Mouse (Mus musculus) MEL (cell line): Measurements from ENCODE around the gene Lpcat1. TPM values are rescaled to one million over a fixed set of nuclear protein-coding genes. Genes with fewer than 3 reads are reported as not detected.

Experiments used
- DNase-seq: peaks from one replicate; pipeline ENCODE4 v3.0.0; 2011; ENCODE audit warnings: low read depth, low spot score
- H3K27ac ChIP-seq: 2 replicates; pipeline ENCODE4 v1.5.1; 2012; ENCODE audit warnings: low read depth, mild to moderate bottlenecking, control low read depth, low read length, moderate library complexity; ENCODE audit not compliant: control insufficient read depth
- H3K27me3 ChIP-seq, 2 experiments: fragments of 150-350 bp in 1 of 2; sonication (generic) in 1 of 2; 2 replicates each; pipeline ENCODE4 v1.6.1; 2012; ENCODE audit warnings: low read length in 2 of 2, mild to moderate bottlenecking in 2 of 2, improper control_type of control experiment in 1 of 2, moderate library complexity in 1 of 2; ENCODE audit not compliant: insufficient read depth in 2 of 2, control insufficient read depth in 1 of 2
- H3K36me3 ChIP-seq, 2 experiments: 2 replicates each; pipeline ENCODE4 v1.6.1; 2012 to 2014; ENCODE audit warnings: low read length in 2 of 2, improper control_type of control experiment in 1 of 2, inconsistent platforms in 1 of 2, mild to moderate bottlenecking in 1 of 2; ENCODE audit not compliant: insufficient read depth in 2 of 2, control insufficient read depth in 1 of 2
- H3K4me1 ChIP-seq, 2 experiments: fragments of 150-350 bp in 1 of 2; sonication (generic) in 1 of 2; 2 replicates each; pipeline ENCODE4 v1.6.1; 2012; ENCODE audit warnings: low read length in 2 of 2, improper control_type of control experiment in 1 of 2, mild to moderate bottlenecking in 1 of 2; ENCODE audit not compliant: insufficient read depth in 2 of 2, control insufficient read depth in 1 of 2
- H3K4me3 ChIP-seq, 2 experiments: fragments of 150-350 bp in 1 of 2; sonication (generic) in 1 of 2; 2 replicates each; pipeline ENCODE4 v1.5.1; 2012; ENCODE audit warnings: low read depth in 2 of 2, low read length in 2 of 2, mild to moderate bottlenecking in 2 of 2, moderate library complexity in 2 of 2, control low read depth in 1 of 2, improper control_type of control experiment in 1 of 2; ENCODE audit not compliant: control insufficient read depth in 1 of 2, insufficient read depth in 1 of 2
- H3K79me2 ChIP-seq: 2 replicates; pipeline ENCODE4 v1.6.1; 2012; ENCODE audit warnings: mild to moderate bottlenecking, low read length, moderate library complexity; ENCODE audit not compliant: control insufficient read depth, poor library complexity, insufficient read depth
- H3K9ac ChIP-seq: 2 replicates; pipeline ENCODE4 v1.6.1; 2012; ENCODE audit warnings: low read depth, mild to moderate bottlenecking, control low read depth, low read length, moderate library complexity; ENCODE audit not compliant: control insufficient read depth, poor library complexity, severe bottlenecking
- H3K9me3 ChIP-seq: fragments of 150-350 bp; sonication (generic); replicated peaks from 2 replicates; pipeline ENCODE4 v1.6.1; 2012; ENCODE audit warnings: mild to moderate bottlenecking, low read length, improper control_type of control experiment, moderate library complexity; ENCODE audit not compliant: insufficient read depth
- CHD2 ChIP-seq: IDR thresholded peaks from 2 replicates; pipeline ENCODE4 v1.6.1; 2011; ENCODE audit warnings: low read length, improper control_type of control experiment
- CTCF ChIP-seq, 3 experiments: IDR thresholded peaks in 2 of 3; conservative IDR thresholded peaks in 1 of 3; 2 replicates each; pipeline ENCODE4 v1.5.1; 2011 to 2012; ENCODE audit warnings: low read length in 3 of 3, low read depth in 2 of 3, mild to moderate bottlenecking in 2 of 3, improper control_type of control experiment in 1 of 3, inconsistent platforms in 1 of 3, mixed read lengths in 1 of 3, moderate library complexity in 1 of 3; ENCODE audit not compliant: control insufficient read depth in 1 of 3, insufficient read depth in 1 of 3, poor library complexity in 1 of 3, severe bottlenecking in 1 of 3
- E2F4 ChIP-seq: IDR thresholded peaks from 2 replicates; pipeline ENCODE4 v1.6.1; 2011; ENCODE audit warnings: low read depth, low read length, improper control_type of control experiment, borderline replicate concordance
- ELF1 ChIP-seq: IDR thresholded peaks from 2 replicates; pipeline ENCODE4 v1.6.1; 2014; ENCODE audit warnings: low read depth, mild to moderate bottlenecking, inconsistent platforms, low read length, improper control_type of control experiment, moderate library complexity
- GABPA ChIP-seq: IDR thresholded peaks from 2 replicates; pipeline ENCODE4 v1.6.1; 2012; ENCODE audit warnings: low read depth, mild to moderate bottlenecking, inconsistent platforms, low read length, improper control_type of control experiment, moderate library complexity
- JUND ChIP-seq: IDR thresholded peaks from 2 replicates; pipeline ENCODE4 v1.6.1; 2011; ENCODE audit warnings: low read depth, mild to moderate bottlenecking, improper control_type of control experiment, low read length
- MAZ ChIP-seq: IDR thresholded peaks from 2 replicates; pipeline ENCODE4 v1.6.1; 2012; ENCODE audit warnings: low read depth, mild to moderate bottlenecking, inconsistent platforms, low read length, improper control_type of control experiment
- MEF2A ChIP-seq: IDR thresholded peaks from 2 replicates; pipeline ENCODE4 v1.6.1; 2014; ENCODE audit warnings: low read depth, mild to moderate bottlenecking, inconsistent platforms, low read length, improper control_type of control experiment; ENCODE audit not compliant: poor library complexity, insufficient replicate concordance, severe bottlenecking; ENCODE audit errors: extremely low read depth
- MYB ChIP-seq: IDR thresholded peaks from 2 replicates; pipeline ENCODE4 v1.6.1; 2011; ENCODE audit warnings: mild to moderate bottlenecking, low read depth, low read length, improper control_type of control experiment
- NELFE ChIP-seq: IDR thresholded peaks from 2 replicates; pipeline ENCODE4 v1.6.1; 2011; ENCODE audit warnings: low read depth, low read length, improper control_type of control experiment
- NRF1 ChIP-seq: IDR thresholded peaks from 2 replicates; pipeline ENCODE4 v1.6.1; 2014; ENCODE audit warnings: low read depth, mild to moderate bottlenecking, inconsistent platforms, low read length, improper control_type of control experiment, moderate library complexity; ENCODE audit not compliant: poor library complexity, insufficient read depth, severe bottlenecking
- POLR2A ChIP-seq, 2 experiments: IDR thresholded peaks; 2 replicates each; pipeline ENCODE4 v1.6.1; 2011 to 2012; ENCODE audit warnings: low read length in 2 of 2, mild to moderate bottlenecking in 2 of 2, control low read depth in 1 of 2, improper control_type of control experiment in 1 of 2, low read depth in 1 of 2, moderate library complexity in 1 of 2; ENCODE audit not compliant: control insufficient read depth in 1 of 2, insufficient read depth in 1 of 2, poor library complexity in 1 of 2
- POLR2AphosphoS2 ChIP-seq: IDR thresholded peaks from 2 replicates; pipeline ENCODE4 v1.6.1; 2011; ENCODE audit warnings: low read length, improper control_type of control experiment
- RAD21 ChIP-seq: IDR thresholded peaks from 2 replicates; pipeline ENCODE4 v1.6.1; 2011; ENCODE audit warnings: mild to moderate bottlenecking, low read depth, low read length, improper control_type of control experiment
- RCOR1 ChIP-seq: IDR thresholded peaks from 2 replicates; pipeline ENCODE4 v1.6.1; 2012; ENCODE audit warnings: low read depth, mild to moderate bottlenecking, inconsistent platforms, low read length, improper control_type of control experiment
- SMC3 ChIP-seq: IDR thresholded peaks from 2 replicates; pipeline ENCODE4 v1.6.1; 2011; ENCODE audit warnings: low read depth, low read length, improper control_type of control experiment
- TCF12 ChIP-seq: IDR thresholded peaks from 2 replicates; pipeline ENCODE4 v1.6.1; 2014; ENCODE audit warnings: low read depth, mild to moderate bottlenecking, inconsistent platforms, low read length, improper control_type of control experiment, moderate library complexity
- UBTF ChIP-seq: IDR thresholded peaks from 2 replicates; pipeline ENCODE4 v1.6.1; 2012; ENCODE audit warnings: low read depth, mild to moderate bottlenecking, inconsistent platforms, low read length, improper control_type of control experiment, moderate library complexity, borderline replicate concordance; ENCODE audit not compliant: insufficient read depth
- ZC3H11A ChIP-seq: IDR thresholded peaks from 2 replicates; pipeline ENCODE4 v1.6.1; 2012; ENCODE audit warnings: low read depth, mild to moderate bottlenecking, inconsistent platforms, low read length, improper control_type of control experiment
- ZNF384 ChIP-seq: IDR thresholded peaks from 2 replicates; pipeline ENCODE4 v1.6.1; 2012; ENCODE audit warnings: low read depth, mild to moderate bottlenecking, inconsistent platforms, low read length, improper control_type of control experiment
- polyA plus RNA-seq, 2 experiments: library from polyadenylated mRNA; stranded (reverse) in 1 of 2; unstranded in 1 of 2; fragments of >175 nt in 1 of 2; fragments of >200 nt in 1 of 2; gene quantifications; 2 replicates each; pipeline versions ENCODE4 v1.2.1 to v1.2.4; 2012; ENCODE audit warnings: low replicate concordance in 2 of 2, low read depth in 1 of 2; ENCODE audit not compliant: insufficient read length in 2 of 2, insufficient read depth in 1 of 2, missing spikeins in 1 of 2
- total RNA-seq: library from RNA; depleted of rRNA; stranded (reverse); fragments of 300-350 nt; gene quantifications from 2 replicates; pipeline ENCODE4 v1.2.3, GENCODE M21; 2012

The Lpcat1 gene
- total and polyA plus RNA-seq, 3 experiments = 31.5 to 38.8 TPM; not detected in 1

DNA sequence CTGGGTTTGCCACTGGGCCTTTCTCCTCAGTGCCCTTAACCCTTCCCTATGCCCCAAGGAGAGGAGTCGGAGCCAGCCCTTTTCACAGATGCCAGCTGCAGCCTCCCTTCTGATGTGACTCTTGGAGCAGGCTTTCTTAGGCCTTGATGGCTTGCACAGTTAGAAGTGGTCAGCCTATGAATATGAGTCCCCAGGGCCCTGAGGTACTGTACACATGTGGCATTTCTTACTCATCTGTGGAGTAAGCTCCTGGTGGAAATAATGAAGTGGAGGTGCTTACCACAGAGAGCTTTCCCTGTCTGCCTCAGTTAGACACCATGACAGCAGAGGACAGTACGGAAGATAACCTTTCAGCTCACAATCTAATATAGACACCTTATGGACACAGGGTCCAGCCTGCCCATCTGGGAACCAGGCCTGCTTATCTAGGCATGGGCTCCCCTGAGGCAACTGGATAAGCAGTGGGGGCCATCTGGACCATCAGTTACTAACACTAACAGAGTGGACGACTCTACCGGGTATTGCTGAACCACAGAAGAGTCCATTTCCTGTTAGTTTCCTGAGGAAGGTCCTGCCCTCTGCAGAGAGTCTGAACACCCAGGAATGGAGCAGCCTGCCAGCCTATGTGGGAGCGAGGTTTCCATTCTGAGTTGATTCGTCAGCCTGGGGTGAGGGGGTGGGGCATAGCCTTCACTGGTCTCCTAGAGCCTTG is 33.1 kb downstream of the Lpcat1 start:
- H3K9ac ChIP-seq = no peak overlapping the region
- no peak overlapping the region for H3K27ac ChIP-seq
- no peaks in the 10 kb centered on the region for H3K27me3 ChIP-seq
- H3K79me2 ChIP-seq = no peaks in the 10 kb centered on the region
- H3K36me3 ChIP-seq = peaks cover 4 to 7% of the 10 kb centered on the region in 2 experiments; a peak in 3 of 4 replicates
- no peak overlapping the region for H3K4me3 ChIP-seq
- DNase-seq = no peak
- no peaks in the 10 kb centered on the region for H3K9me3 ChIP-seq
- TF ChIP-seq RCOR1 (no peak), POLR2AphosphoS2 (no peak), TCF12 (no peak), MYB (no peak), MEF2A (no peak), E2F4 (no peak), POLR2A (IDR thresholded peaks at IDR 0.05; ENCODE audit: control insufficient read depth in 1 of 2, insufficient read depth in 1 of 2, low read depth in 1 of 2, low read length in 2 of 2, poor library complexity in 1 of 2) (no peak), NRF1 (no peak), GABPA (no peak), NELFE (no peak), UBTF (no peak), ELF1 (no peak), SMC3 (no peak), MAZ (no peak), CHD2 (no peak)
- H3K4me1 ChIP-seq = peaks cover 2 to 8% of the 10 kb centered on the region in 2 experiments; a peak in 3 of 4 replicates

GRCm38 (mm10) chr13:73502719-73503118 is 35.7 kb downstream of the Lpcat1 start:
- no peaks in the 10 kb centered on the region; a peak in 1 of 4 replicates for H3K36me3 ChIP-seq
- H3K27ac ChIP-seq = no peak overlapping the region
- peak; percentile 13; the same call in 1 of the 2 replicates for TF ChIP-seq ZC3H11A
- TF ChIP-seq JUND = no peak
- peak; percentile 55 for TF ChIP-seq SMC3
- TF ChIP-seq ZNF384 = peak; percentile 91
- peak; percentile 34 to 59 (median 55) for TF ChIP-seq CTCF (IDR thresholded peaks at IDR 0.05 in 2 of 3, conservative IDR thresholded peaks at IDR 0.05 in 1 of 3; ENCODE audit: control insufficient read depth in 1 of 3, insufficient read depth in 1 of 3, low read depth in 2 of 3, low read length in 3 of 3, poor library complexity in 1 of 3, severe bottlenecking in 1 of 3)
- peak; percentile 42 for TF ChIP-seq RAD21
- no peak for TF ChIP-seq POLR2A (IDR thresholded peaks at IDR 0.05; ENCODE audit: control insufficient read depth in 1 of 2, insufficient read depth in 1 of 2, low read depth in 1 of 2, low read length in 2 of 2, poor library complexity in 1 of 2)
- TF ChIP-seq, all 39 proteins: peak for 5

More at GRCm38 (mm10) chr13:73502719-73503118, 35.7 kb downstream of the Lpcat1 start:
- DNase-seq = peak; percentile 50
- Histone ChIP-seq H3K79me2 (no peaks in the 10 kb centered on the region), H3K4me1 (no peaks in the 10 kb centered on the region), H3K27me3 (no peaks in the 10 kb centered on the region), H3K4me3 (no peak overlapping the region), H3K9me3 (no peaks in the 10 kb centered on the region), H3K9ac (no peak overlapping the region)
